Mouse (Mus musculus): ENCODE results near the gene Dhx33. TPM values are rescaled to one million over a fixed set of nuclear protein-coding genes. Genes with fewer than 3 reads are reported as not detected.

The Dhx33 gene
- polyA plus RNA-seq (2015; fragmentation: Nextera tagmentation; extraction: Ambion mirVana): 12.1 and 12.4 TPM in 2 replicates

- DNase-seq (ENCODE audit: low spot score) (peak; percentile 99), ATAC-seq (replicated peaks; ENCODE audit: low FRiP score, low read depth) (peak; percentile 97)
- TF ChIP-seq CTCF (IDR thresholded peaks at IDR 0.05; ENCODE audit: low read depth): peak; percentile 37; the same call in 1 of the 2 replicates
- Histone ChIP-seq H3K36me3 (ENCODE audit: insufficient read depth, low read length) (peaks cover 20% of the 10 kb centered on the region), H3K9ac (ENCODE audit: low read depth, low read length) (peak within 1 kb of the TSS; percentile 71), H3K27ac (peak within 1 kb of the TSS; percentile 76), H3K4me2 (ENCODE audit: low read length) (peak within 1 kb of the TSS; percentile 75), H3K4me3 (replicated peaks; ENCODE audit: low read depth, low read length) (peak within 1 kb of the TSS; percentile 93), H3K4me1 (replicated peaks; ENCODE audit: insufficient read depth, low read length) (0 out of 2 replicates have a peak, but pooled peaks cover 5% of the 10 kb centered on the region), H3K27me3 (ENCODE audit: insufficient read depth, low read length) (no peaks in the 10 kb centered on the region), H3K9me3 (replicated peaks; ENCODE audit: low read length) (no peaks in the 10 kb centered on the region)
- 0% methylated on average over 34 of the region's 35 CpGs for WGBS
Measured at GRCm38 (mm10) chr11:71004316-71004773, at the start of gene Dhx33. Dhx33 (minus strand) TSS chr11:71004437.

- H3K9me3 ChIP-seq (replicated peaks; ENCODE audit: low read length): no peaks in the 10 kb centered on the region
- H3K4me2 ChIP-seq (ENCODE audit: low read length): no peak overlapping the region
- DNase-seq (ENCODE audit: low spot score): peak; percentile 77
- no peak overlapping the region for H3K9ac ChIP-seq (ENCODE audit: low read depth, low read length)
- WGBS: 0% methylated on average over 1 of the region's 1 CpGs
- no peak overlapping the region for H3K27ac ChIP-seq
- H3K27me3 ChIP-seq (ENCODE audit: insufficient read depth, low read length): no peaks in the 10 kb centered on the region
- H3K36me3 ChIP-seq (ENCODE audit: insufficient read depth, low read length): no peaks in the 10 kb centered on the region
- H3K4me3 ChIP-seq (replicated peaks; ENCODE audit: low read depth, low read length): no peak overlapping the region
- ATAC-seq (replicated peaks; ENCODE audit: low FRiP score, low read depth): no peak
- peak; percentile 70 for TF ChIP-seq CTCF (IDR thresholded peaks at IDR 0.05; ENCODE audit: low read depth)
- H3K4me1 ChIP-seq (replicated peaks; ENCODE audit: insufficient read depth, low read length): no peaks in the 10 kb centered on the region
Measured at GRCm38 (mm10) chr11:71052554-71052953, 48.3 kb upstream of the Dhx33 start.

- Histone ChIP-seq H3K36me3 (ENCODE audit: insufficient read depth, low read length) (no peaks in the 10 kb centered on the region), H3K27ac (no peak overlapping the region), H3K27me3 (ENCODE audit: insufficient read depth, low read length) (no peaks in the 10 kb centered on the region), H3K4me3 (replicated peaks; ENCODE audit: low read depth, low read length) (no peak overlapping the region), H3K4me1 (replicated peaks; ENCODE audit: insufficient read depth, low read length) (no peaks in the 10 kb centered on the region), H3K9me3 (replicated peaks; ENCODE audit: low read length) (no peaks in the 10 kb centered on the region), H3K9ac (ENCODE audit: low read depth, low read length) (no peak overlapping the region), H3K4me2 (ENCODE audit: low read length) (no peak overlapping the region)
- TF ChIP-seq CTCF (IDR thresholded peaks at IDR 0.05; ENCODE audit: low read depth): no peak
- 100% methylated on average over 5 of the region's 5 CpGs for WGBS
- ATAC-seq (replicated peaks; ENCODE audit: low FRiP score, low read depth) (no peak), DNase-seq (ENCODE audit: low spot score) (no peak)
Measured at GRCm38 (mm10) chr11:71039526-71040298, 35.5 kb upstream of the Dhx33 start.

GRCm38 (mm10) chr11:71033163-71033761 lies 29.0 kb upstream of the Dhx33 start, which contains the start of gene 6330403K07Rik:
6330403K07Rik (minus strand) TSS chr11:71033513.
- DNase-seq (ENCODE audit: low spot score) (peak; percentile 81), ATAC-seq (replicated peaks; ENCODE audit: low FRiP score, low read depth) (peak; percentile 92)
- H3K4me2 ChIP-seq (ENCODE audit: low read length): peak within 1 kb of the TSS; percentile 90
- H3K27me3 ChIP-seq (ENCODE audit: insufficient read depth, low read length): no peaks in the 10 kb centered on the region
- no peaks in the 10 kb centered on the region for H3K36me3 ChIP-seq (ENCODE audit: insufficient read depth, low read length)
- peak within 1 kb of the TSS; percentile 53 for H3K4me3 ChIP-seq (replicated peaks; ENCODE audit: low read depth, low read length)
- peaks cover 8% of the 10 kb centered on the region; the same call in 1 of the 2 replicates for H3K4me1 ChIP-seq (replicated peaks; ENCODE audit: insufficient read depth, low read length)
- H3K9ac ChIP-seq (ENCODE audit: low read depth, low read length): peak within 1 kb of the TSS; percentile 56; the same call in 1 of the 2 replicates
- whole genome bisulfite sequencing: under 1% methylated on average over 31 of the region's 31 CpGs
- no peak for TF ChIP-seq CTCF (IDR thresholded peaks at IDR 0.05; ENCODE audit: low read depth)
- 0 out of 2 replicates have a peak within 1 kb of the TSS, but pooled peaks have one; percentile 36 for H3K27ac ChIP-seq
- no peaks in the 10 kb centered on the region for H3K9me3 ChIP-seq (replicated peaks; ENCODE audit: low read length)

- Histone ChIP-seq H3K36me3 (ENCODE audit: insufficient read depth, low read length) (no peaks in the 10 kb centered on the region), H3K27me3 (ENCODE audit: insufficient read depth, low read length) (no peaks in the 10 kb centered on the region), H3K4me2 (ENCODE audit: low read length) (peak overlapping the region; percentile 90), H3K27ac (0 out of 2 replicates have a peak overlapping the region, but pooled peaks have one; percentile 36), H3K9me3 (replicated peaks; ENCODE audit: low read length) (no peaks in the 10 kb centered on the region), H3K4me1 (replicated peaks; ENCODE audit: insufficient read depth, low read length) (peaks cover 8% of the 10 kb centered on the region; the same call in 1 of the 2 replicates), H3K9ac (ENCODE audit: low read depth, low read length) (peak overlapping the region; percentile 56; the same call in 1 of the 2 replicates), H3K4me3 (replicated peaks; ENCODE audit: low read depth, low read length) (peak overlapping the region; percentile 53)
- ATAC-seq (replicated peaks; ENCODE audit: low FRiP score, low read depth) (no peak), DNase-seq (ENCODE audit: low spot score) (peak; percentile 31)
- TF ChIP-seq CTCF (IDR thresholded peaks at IDR 0.05; ENCODE audit: low read depth): no peak
- WGBS: 6% methylated on average over 26 of the region's 26 CpGs
Measured at GRCm38 (mm10) chr11:71032491-71033162, 28.4 kb upstream of the Dhx33 start.

- no peak for ATAC-seq (replicated peaks; ENCODE audit: low FRiP score, low read depth)
- H3K36me3 ChIP-seq (ENCODE audit: insufficient read depth, low read length): no peaks in the 10 kb centered on the region
- TF ChIP-seq CTCF (IDR thresholded peaks at IDR 0.05; ENCODE audit: low read depth): no peak
- peak overlapping the region; percentile 90 for H3K4me2 ChIP-seq (ENCODE audit: low read length)
- peaks cover 8% of the 10 kb centered on the region; the same call in 1 of the 2 replicates for H3K4me1 ChIP-seq (replicated peaks; ENCODE audit: insufficient read depth, low read length)
- H3K27ac ChIP-seq: no peak overlapping the region
- H3K4me3 ChIP-seq (replicated peaks; ENCODE audit: low read depth, low read length): peak overlapping the region; percentile 53
- peak; percentile 3 for DNase-seq (ENCODE audit: low spot score)
- no peaks in the 10 kb centered on the region for H3K27me3 ChIP-seq (ENCODE audit: insufficient read depth, low read length)
- 64% methylated on average over 7 of the region's 7 CpGs for WGBS
- H3K9me3 ChIP-seq (replicated peaks; ENCODE audit: low read length): no peaks in the 10 kb centered on the region
- H3K9ac ChIP-seq (ENCODE audit: low read depth, low read length): 0 out of 2 replicates have a peak overlapping the region, but pooled peaks have one; percentile 56
Measured at GRCm38 (mm10) chr11:71032070-71032469, 27.8 kb upstream of the Dhx33 start.
